Mouse (Mus musculus) hindbrain, embryonic 11.5 days (tissue): ENCODE data around the gene Mtmr10. TPM values are rescaled to one million over a fixed set of nuclear protein-coding genes. Genes with fewer than 3 reads are reported as not detected.

ENCODE experiments used
- ATAC-seq: fragments of 200-750 bp; cut with Nextera tagmentation; 2 replicates; pipeline ENCODE4 v1.8.0; 2017; ENCODE audit warnings: mild to moderate bottlenecking, moderate TSS enrichment, moderate library complexity; ENCODE audit not compliant: low FRiP score
- DNase-seq: peaks from one replicate; pipeline ENCODE4 v3.0.0-alpha.2; 2015; ENCODE audit warnings: low spot score
- H3K27ac ChIP-seq: fragments of 300-500 bp; sonication (generic); 2 replicates; pipeline ENCODE4 v1.5.1; 2014; ENCODE audit warnings: mild to moderate bottlenecking, low read depth, low read length
- H3K27me3 ChIP-seq: fragments of 300-500 bp; sonication (generic); 2 replicates; pipeline ENCODE4 v1.6.1; 2014; ENCODE audit warnings: mild to moderate bottlenecking, low read length, moderate library complexity, mixed read lengths; ENCODE audit not compliant: control insufficient read depth, insufficient read depth
- H3K36me3 ChIP-seq: fragments of 300-500 bp; sonication (generic); 2 replicates; pipeline ENCODE4 v1.6.1; 2014; ENCODE audit warnings: mild to moderate bottlenecking, low read length, moderate library complexity, mixed read lengths; ENCODE audit not compliant: control insufficient read depth, insufficient read depth
- H3K4me1 ChIP-seq: fragments of 300-500 bp; sonication (generic); replicated peaks from 2 replicates; pipeline ENCODE4 v1.6.1; 2014; ENCODE audit warnings: low read length, mixed read lengths; ENCODE audit not compliant: control insufficient read depth, insufficient read depth
- H3K4me2 ChIP-seq: fragments of 300-500 bp; sonication (generic); replicated peaks from 2 replicates; pipeline ENCODE4 v1.6.1; 2014; ENCODE audit warnings: mild to moderate bottlenecking, low read depth, low read length
- H3K4me3 ChIP-seq: fragments of 300-500 bp; sonication (generic); 2 replicates; pipeline ENCODE4 v1.5.1; 2014; ENCODE audit warnings: low read depth, low read length
- H3K9ac ChIP-seq: fragments of 300-500 bp; sonication (generic); 2 replicates; pipeline ENCODE4 v1.6.1; 2014; ENCODE audit warnings: low read depth, low read length
- H3K9me3 ChIP-seq: fragments of 300-500 bp; sonication (generic); 2 replicates; pipeline ENCODE4 v1.6.1; 2016; ENCODE audit warnings: low read length; ENCODE audit not compliant: control insufficient read depth
- WGBS: fragments of 180-500 bp; shearing (Covaris S2); extraction: QIAGEN DNeasy Blood & Tissue Kit; methylation state at CpG from one replicate; pipeline ENCODE4 v1.1.7; 2014; 5-methylcytosine and 5-hydroxymethylcytosine counted together
- polyA plus RNA-seq: library from polyadenylated mRNA; unstranded; fragments of >200 nt; fragmentation: Nextera tagmentation; extraction: Ambion mirVana; gene quantifications from 2 replicates; pipeline ENCODE4 v1.2.1, GENCODE M21; 2014

The Mtmr10 gene
- polyA plus RNA-seq, 1 experiment from 2014 or later, result 15.3 TPM

- no peaks in the 10 kb centered on the region for H3K9me3 ChIP-seq
- H3K36me3 ChIP-seq, result no peaks in the 10 kb centered on the region
- DNase-seq, result no peak
- no peak for ATAC-seq
- H3K9ac ChIP-seq, result no peak overlapping the region
- 82% methylated on average over 7 of the region's 7 CpGs for WGBS
- H3K4me2 ChIP-seq, result no peak overlapping the region
- no peaks in the 10 kb centered on the region for H3K4me1 ChIP-seq
- H3K27me3 ChIP-seq, result no peaks in the 10 kb centered on the region
- H3K27ac ChIP-seq, result no peak overlapping the region
- H3K4me3 ChIP-seq, result no peak overlapping the region
Observed at GRCm38 (mm10) chr7:64312811-64313210, 25.4 kb downstream of the Mtmr10 start.

GRCm38 (mm10) chr7:64321125-64321524 is 33.7 kb downstream of the Mtmr10 start:
- Histone ChIP-seq H3K4me1 (no peaks in the 10 kb centered on the region), H3K27me3 (no peaks in the 10 kb centered on the region), H3K4me3 (no peak overlapping the region), H3K27ac (no peak overlapping the region), H3K9me3 (no peaks in the 10 kb centered on the region), H3K4me2 (no peak overlapping the region), H3K9ac (no peak overlapping the region), H3K36me3 (peaks cover 8% of the 10 kb centered on the region; the same call in 1 of the 2 replicates)
- 84% methylated on average over 5 of the region's 5 CpGs for WGBS
- no peak for DNase-seq
- no peak for ATAC-seq

GRCm38 (mm10) chr7:64321658-64322057 is 34.2 kb downstream of the Mtmr10 start:
- Histone ChIP-seq H3K9me3 (no peaks in the 10 kb centered on the region), H3K9ac (no peak overlapping the region), H3K4me2 (no peak overlapping the region), H3K36me3 (peaks cover 8% of the 10 kb centered on the region; the same call in 1 of the 2 replicates), H3K4me1 (no peaks in the 10 kb centered on the region), H3K4me3 (no peak overlapping the region), H3K27me3 (no peaks in the 10 kb centered on the region), H3K27ac (no peak overlapping the region)
- ATAC-seq (no peak), DNase-seq (no peak)
- 65% methylated on average over 4 of the region's 4 CpGs for WGBS

GRCm38 (mm10) chr7:64326892-64327291 is 39.4 kb downstream of the Mtmr10 start:
- H3K9me3 ChIP-seq, result no peaks in the 10 kb centered on the region
- WGBS, result 4% methylated on average over 1 of the region's 1 CpGs
- ATAC-seq (peak; percentile 64), DNase-seq (peak; percentile 90)
- H3K36me3 ChIP-seq, result no peaks in the 10 kb centered on the region
- H3K4me2 ChIP-seq, result no peak overlapping the region
- H3K4me3 ChIP-seq, result no peak overlapping the region
- H3K27ac ChIP-seq, result no peak overlapping the region
- H3K9ac ChIP-seq, result no peak overlapping the region
- no peaks in the 10 kb centered on the region for H3K27me3 ChIP-seq
- H3K4me1 ChIP-seq, result no peaks in the 10 kb centered on the region

- Histone ChIP-seq H3K9ac (no peak overlapping the region), H3K4me3 (no peak overlapping the region), H3K36me3 (no peaks in the 10 kb centered on the region), H3K9me3 (no peaks in the 10 kb centered on the region), H3K27ac (no peak overlapping the region), H3K27me3 (no peaks in the 10 kb centered on the region), H3K4me1 (no peaks in the 10 kb centered on the region), H3K4me2 (no peak overlapping the region)
- DNase-seq (no peak), ATAC-seq (no peak)
- WGBS, result 90% methylated on average over 4 of the region's 4 CpGs
Observed at GRCm38 (mm10) chr7:64327486-64327885, 40.0 kb downstream of the Mtmr10 start.

- no peak overlapping the region for H3K4me2 ChIP-seq
- no peak overlapping the region for H3K9ac ChIP-seq
- WGBS, result 93% methylated on average over 3 of the region's 3 CpGs
- ATAC-seq (no peak), DNase-seq (no peak)
- H3K4me3 ChIP-seq, result no peak overlapping the region
- H3K27me3 ChIP-seq, result no peaks in the 10 kb centered on the region
- no peaks in the 10 kb centered on the region for H3K9me3 ChIP-seq
- H3K27ac ChIP-seq, result no peak overlapping the region
- no peaks in the 10 kb centered on the region for H3K36me3 ChIP-seq
- no peaks in the 10 kb centered on the region for H3K4me1 ChIP-seq
Observed at GRCm38 (mm10) chr7:64331309-64331708, 43.9 kb downstream of the Mtmr10 start.

- ATAC-seq (no peak), DNase-seq (no peak)
- 94% methylated on average over 1 of the region's 1 CpGs for WGBS
Observed at GRCm38 (mm10) chr7:64332686-64333085, 45.2 kb downstream of the Mtmr10 start.

GRCm38 (mm10) chr7:64347813-64348212 is 60.4 kb downstream of the Mtmr10 start:
- Histone ChIP-seq H3K27ac (no peak overlapping the region), H3K27me3 (no peaks in the 10 kb centered on the region), H3K4me3 (no peak overlapping the region), H3K9ac (no peak overlapping the region), H3K9me3 (no peaks in the 10 kb centered on the region), H3K4me1 (no peaks in the 10 kb centered on the region), H3K4me2 (no peak overlapping the region), H3K36me3 (0 out of 2 replicates have a peak, but pooled peaks cover 3% of the 10 kb centered on the region)
- DNase-seq (no peak), ATAC-seq (no peak)
- 93% methylated on average over 1 of the region's 1 CpGs for whole genome bisulfite sequencing

More at GRCm38 (mm10) chr7:64332686-64333085, 45.2 kb downstream of the Mtmr10 start:
- Histone ChIP-seq H3K4me3 (no peak overlapping the region), H3K27ac (no peak overlapping the region), H3K9ac (no peak overlapping the region), H3K4me1 (no peaks in the 10 kb centered on the region), H3K27me3 (no peaks in the 10 kb centered on the region), H3K36me3 (no peaks in the 10 kb centered on the region), H3K4me2 (no peak overlapping the region), H3K9me3 (no peaks in the 10 kb centered on the region)

GRCm38 (mm10) chr7:64349147-64349861 is 61.9 kb downstream of the Mtmr10 start:
- DNase-seq, result no peak
- H3K4me3 ChIP-seq, result no peak overlapping the region
- no peak overlapping the region for H3K27ac ChIP-seq
- 92% methylated on average over 15 of the region's 15 CpGs for WGBS
- 0 out of 2 replicates have a peak, but pooled peaks cover 3% of the 10 kb centered on the region for H3K36me3 ChIP-seq
- H3K27me3 ChIP-seq, result no peaks in the 10 kb centered on the region
- no peak for ATAC-seq
- no peaks in the 10 kb centered on the region for H3K4me1 ChIP-seq
- H3K9ac ChIP-seq, result no peak overlapping the region
- no peaks in the 10 kb centered on the region for H3K9me3 ChIP-seq
- H3K4me2 ChIP-seq, result no peak overlapping the region
